Mouse (Mus musculus): ENCODE measurements at regions not wholly inside any gene's neighbourhood (a gene's known extent, or its start where the extent isn't known, plus 50 kb on each side); places are given as distances from the start of the nearest gene placed in this dataset.
"Not testable (repeated sequence)": the region's sequence is repeated elsewhere in the genome, so short reads cannot be mapped to it uniquely, and the experiment has no call there.

GRCm38 (mm10) chr1:164548071-164548470 is 89.9 kb upstream of the Atp1b1 start:
- DNase-seq (ENCODE audit: extremely low read depth, insufficient read length, low spot score) = no peak

DNA sequence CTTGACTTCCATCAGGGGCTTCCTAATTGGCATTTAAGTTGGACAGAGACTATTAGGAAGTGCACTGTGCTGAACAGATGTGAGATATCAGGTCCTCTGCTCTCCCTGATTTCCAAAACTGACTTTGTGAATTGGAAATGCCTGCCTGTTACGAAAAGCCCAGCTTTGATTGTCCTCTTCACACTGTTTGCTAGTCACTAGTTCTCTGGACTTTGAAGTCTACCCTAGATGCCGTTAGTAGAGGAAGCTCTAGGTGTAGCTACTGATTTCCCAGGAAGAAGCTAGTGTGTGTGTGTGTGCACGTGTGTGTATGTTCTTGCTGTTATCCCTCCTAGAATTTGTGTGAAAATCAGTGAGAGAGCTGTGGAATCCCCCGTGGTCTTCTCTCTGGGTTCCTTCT is 87.7 kb upstream of the Atp1b1 start:
- no peak for DNase-seq (ENCODE audit: extremely low read depth, insufficient read length, low spot score)

- no peak for DNase-seq (ENCODE audit: extremely low read depth, insufficient read length, low spot score)
Measured at GRCm38 (mm10) chr1:164543045-164543803, 85.1 kb upstream of the Atp1b1 start.

DNA sequence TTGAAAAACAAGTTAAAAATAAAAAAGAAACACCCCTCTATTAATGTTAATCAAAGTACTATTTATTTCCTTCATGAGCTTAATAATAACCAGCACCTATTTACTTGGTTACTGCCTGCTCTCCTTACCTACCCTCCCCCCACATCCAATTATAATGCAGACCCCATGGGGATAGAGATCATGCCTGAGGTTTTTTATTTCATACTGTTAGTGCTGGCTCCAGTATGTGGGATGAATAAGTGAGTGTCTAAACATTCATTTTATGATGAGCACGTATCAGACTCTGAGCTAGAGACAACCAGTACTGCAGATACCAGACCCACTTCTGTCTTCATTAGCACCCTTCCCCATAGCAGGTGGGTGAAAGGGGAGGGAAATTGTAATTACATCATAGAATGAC is 83.6 kb upstream of the Atp1b1 start:
- no peak for DNase-seq (ENCODE audit: extremely low read depth, insufficient read length, low spot score)

DNA sequence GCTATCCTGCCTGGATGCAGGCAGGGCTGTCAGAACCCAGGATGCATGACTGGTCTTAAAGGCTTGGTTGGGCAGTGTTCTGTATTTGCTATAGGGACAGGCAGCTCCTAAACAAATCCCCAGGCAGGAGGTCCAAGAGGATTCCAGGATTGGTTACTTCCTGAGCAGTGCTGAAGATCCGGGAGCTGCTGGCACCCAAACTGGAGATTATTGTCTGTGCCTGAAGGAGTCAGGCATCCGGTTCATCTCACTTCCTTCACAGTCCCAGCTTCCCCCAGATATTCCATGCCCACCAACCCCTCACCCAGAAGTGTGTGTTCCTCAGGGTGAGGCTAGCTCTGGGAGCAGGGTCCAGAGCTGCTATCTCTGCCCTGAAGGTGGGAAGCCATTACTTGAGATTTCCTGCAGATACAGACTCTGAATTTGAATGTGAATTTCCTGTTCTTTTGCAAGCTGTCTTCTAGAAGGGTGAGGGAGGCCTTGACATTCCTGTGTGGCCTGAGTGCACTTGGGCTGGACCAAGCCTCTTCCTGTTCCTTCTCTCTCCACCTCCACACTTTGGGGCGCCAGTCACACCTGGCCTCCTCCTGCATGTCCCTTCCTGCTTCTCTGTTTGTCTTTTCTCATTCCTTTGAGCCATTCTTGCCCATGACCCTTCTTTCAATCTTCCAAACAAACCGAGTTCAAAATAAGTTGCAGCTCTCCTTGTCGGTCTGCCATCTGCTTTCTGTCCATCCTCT is 80.3 kb upstream of the Atp1b1 start:
- DNase-seq (ENCODE audit: extremely low read depth, insufficient read length, low spot score) = no peak

- DNase-seq (ENCODE audit: extremely low read depth, insufficient read length, low spot score) = no peak
Measured at GRCm38 (mm10) chr1:164537324-164537948, 79.3 kb upstream of the Atp1b1 start.

GRCm38 (mm10) chr1:164532196-164532595 is 74.0 kb upstream of the Atp1b1 start:
- no peak for DNase-seq (ENCODE audit: extremely low read depth, insufficient read length, low spot score)

- no peak for DNase-seq (ENCODE audit: extremely low read depth, insufficient read length, low spot score)
Measured at GRCm38 (mm10) chr1:164531741-164532140, 73.6 kb upstream of the Atp1b1 start.

DNA sequence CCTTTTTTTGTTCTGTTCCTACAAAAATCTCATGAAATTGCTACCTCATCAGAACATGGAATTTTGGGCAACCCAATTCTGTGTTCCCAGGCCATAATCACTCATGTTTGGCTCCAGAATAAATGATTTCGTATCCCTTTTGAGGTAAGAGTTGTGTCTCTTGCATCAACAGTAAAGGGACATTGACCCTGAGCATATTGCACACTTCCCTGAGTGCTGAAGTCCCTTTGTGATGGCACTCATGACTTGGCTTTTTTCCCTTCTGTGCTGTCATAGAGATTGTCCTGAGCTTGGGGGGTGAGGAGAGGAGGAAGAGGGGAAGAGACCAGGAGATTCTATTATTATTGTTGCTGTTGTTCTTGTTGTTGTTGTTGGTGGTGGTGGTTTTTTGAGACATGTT is 68.6 kb upstream of the Atp1b1 start:
- DNase-seq (ENCODE audit: extremely low read depth, insufficient read length, low spot score) = no peak

GRCm38 (mm10) chr1:164522377-164523150 is 64.4 kb upstream of the Atp1b1 start:
- no peak for DNase-seq (ENCODE audit: extremely low read depth, insufficient read length, low spot score)

DNA sequence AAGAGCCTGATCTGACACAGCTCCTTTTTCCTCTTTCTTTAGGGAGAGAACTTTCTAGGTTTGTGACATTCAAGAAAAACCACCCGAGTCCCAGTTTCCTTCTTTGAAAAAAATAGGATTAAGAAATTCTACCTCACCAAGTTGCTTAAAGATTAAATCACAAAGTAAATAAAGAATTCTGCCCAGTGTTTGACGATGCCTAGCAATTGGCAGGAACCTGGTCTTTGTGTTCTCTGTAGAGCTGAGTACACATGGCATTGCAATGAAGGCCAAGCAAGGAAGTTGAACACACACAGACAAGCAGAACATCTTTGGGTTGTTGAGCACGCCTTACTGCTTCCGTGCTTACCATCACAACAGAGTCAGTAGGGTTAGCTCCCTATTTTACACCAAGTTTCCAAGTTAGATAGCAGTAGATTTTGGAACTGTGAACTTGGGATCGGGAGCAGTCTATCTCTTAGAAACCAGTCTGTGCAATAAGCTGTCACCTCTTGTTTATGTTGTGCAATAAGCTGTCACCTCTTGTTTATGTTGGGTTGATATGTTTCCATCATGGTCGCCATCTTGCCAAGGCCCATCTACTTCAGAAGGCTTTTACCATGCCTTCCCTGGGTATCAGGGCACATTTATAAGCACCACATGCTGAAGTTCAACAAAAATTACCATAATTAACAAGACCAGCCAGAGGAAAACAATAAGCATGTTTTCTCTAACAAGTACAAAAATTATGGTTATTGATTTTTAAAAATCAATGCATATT is 63.4 kb upstream of the Atp1b1 start:
- no peak for DNase-seq (ENCODE audit: extremely low read depth, insufficient read length, low spot score)

DNA sequence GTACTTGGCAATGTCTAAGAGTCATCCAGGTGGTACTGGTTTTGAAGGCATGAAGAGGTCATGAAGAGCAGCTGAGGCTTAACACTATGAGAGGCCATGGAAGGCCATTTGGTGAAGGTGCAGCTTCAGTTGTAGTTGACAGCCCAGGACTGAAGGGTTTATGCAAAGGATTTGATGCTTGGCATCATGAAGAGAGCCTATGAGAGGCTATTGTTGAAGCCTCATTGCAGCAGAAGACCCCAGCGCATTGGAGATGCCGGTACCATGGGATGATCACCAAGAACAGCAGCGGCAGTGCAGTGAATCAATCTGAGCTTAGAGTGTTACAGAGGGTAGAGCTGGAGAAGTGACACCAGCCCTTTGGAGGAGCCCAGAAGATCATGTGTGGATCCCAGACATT is 60.7 kb upstream of the Atp1b1 start:
- DNase-seq (ENCODE audit: extremely low read depth, insufficient read length, low spot score) = no peak

- no peak for DNase-seq (ENCODE audit: extremely low read depth, insufficient read length, low spot score)
Measured at GRCm38 (mm10) chr1:164518308-164518707, 60.2 kb upstream of the Atp1b1 start.

- not testable (repeated sequence) for DNase-seq (ENCODE audit: extremely low read depth, insufficient read length, low spot score)
Measured at GRCm38 (mm10) chr1:164517362-164517761, 59.2 kb upstream of the Atp1b1 start.

- DNase-seq (ENCODE audit: extremely low read depth, insufficient read length, low spot score) = no peak
Measured at GRCm38 (mm10) chr1:164511628-164512385, 53.7 kb upstream of the Atp1b1 start.

DNA sequence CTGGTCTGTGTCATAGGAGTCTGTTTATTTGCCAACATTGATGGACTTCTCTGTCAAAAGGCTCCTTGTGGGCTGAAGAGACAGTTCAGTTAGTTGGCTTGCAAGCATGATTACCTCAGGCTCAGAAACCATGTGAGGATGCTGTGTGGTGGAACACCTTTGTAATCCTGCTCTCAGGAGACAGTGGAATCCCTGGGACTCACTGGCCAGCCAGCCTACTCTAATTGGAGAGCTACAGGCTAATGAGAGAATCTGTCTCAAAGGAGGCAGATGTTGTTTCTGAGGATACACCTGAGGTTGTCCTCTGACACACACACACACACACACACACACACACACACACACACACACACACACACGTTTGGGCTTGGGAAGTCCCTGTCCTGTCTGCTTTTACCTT is 51.1 kb upstream of the Atp1b1 start:
- DNase-seq (ENCODE audit: extremely low read depth, insufficient read length, low spot score) = no peak

GRCm38 (mm10) chr1:164508556-164508955 is 50.4 kb upstream of the Atp1b1 start:
- DNase-seq (ENCODE audit: extremely low read depth, insufficient read length, low spot score) = no peak

DNA sequence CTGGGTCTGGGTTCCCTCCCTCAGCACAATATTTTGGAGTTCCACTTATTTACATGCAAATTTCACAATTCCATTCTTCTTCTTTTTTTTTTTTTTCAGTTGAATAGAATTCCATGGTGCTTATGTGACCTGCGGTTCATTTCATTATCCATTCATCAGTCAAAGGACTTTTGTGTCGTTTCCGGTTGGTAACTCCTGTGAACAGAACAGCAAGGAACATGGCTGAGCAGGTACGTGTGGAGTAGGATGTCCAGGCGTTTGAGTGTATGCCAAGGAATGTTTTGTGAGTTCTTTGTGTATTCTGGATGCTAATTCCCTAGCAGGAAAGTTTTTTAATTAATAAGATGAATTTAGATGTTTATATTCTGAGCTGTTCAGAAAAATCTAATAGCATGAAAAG is 50.0 kb upstream of the Atp1b1 start:
- no peak for DNase-seq (ENCODE audit: extremely low read depth, insufficient read length, low spot score)
